Mouse (Mus musculus) stomach, postnatal 0 days (tissue): ENCODE results near the gene Dner. TPM values are rescaled to one million over a fixed set of nuclear protein-coding genes. Genes with fewer than 3 reads are reported as not detected.

Experiments used
- ATAC-seq: fragments of 200-750 bp; cut with Nextera tagmentation; 2 replicates; pipeline ENCODE4 v1.8.0; 2017; ENCODE audit not compliant: low FRiP score, low TSS enrichment
- DNase-seq: peaks from one replicate; pipeline ENCODE4 v3.0.0-alpha.2; 2016; ENCODE audit warnings: low spot score
- H3K27ac ChIP-seq: fragments of 300-500 bp; sonication (generic); replicated peaks from 2 replicates; pipeline ENCODE4 v1.5.1; 2014; ENCODE audit warnings: mild to moderate bottlenecking, control low read depth
- H3K27me3 ChIP-seq: fragments of 300-500 bp; sonication (generic); 2 replicates; pipeline ENCODE4 v1.6.1; 2014; ENCODE audit warnings: low read length; ENCODE audit not compliant: control insufficient read depth, insufficient read depth
- H3K36me3 ChIP-seq: fragments of 300-500 bp; sonication (generic); 2 replicates; pipeline ENCODE4 v1.6.1; 2014; ENCODE audit warnings: low read length, mixed read lengths; ENCODE audit not compliant: control insufficient read depth, insufficient read depth
- H3K4me1 ChIP-seq: fragments of 300-500 bp; sonication (generic); replicated peaks from 2 replicates; pipeline ENCODE4 v1.6.1; 2014; ENCODE audit warnings: antibody characterized with exemption; ENCODE audit not compliant: control insufficient read depth, insufficient read depth
- H3K4me2 ChIP-seq: fragments of 300-500 bp; sonication (generic); replicated peaks from 2 replicates; pipeline ENCODE4 v1.6.1; 2014; ENCODE audit warnings: low read depth, mild to moderate bottlenecking, control low read depth, moderate library complexity
- H3K4me3 ChIP-seq: fragments of 300-500 bp; sonication (generic); 2 replicates; pipeline ENCODE4 v1.5.1; 2014; ENCODE audit warnings: low read depth, low read length, control low read depth
- H3K9ac ChIP-seq: fragments of 300-500 bp; sonication (generic); 2 replicates; pipeline ENCODE4 v1.6.1; 2014; ENCODE audit warnings: mild to moderate bottlenecking, low read length, control low read depth, mixed read lengths
- H3K9me3 ChIP-seq: fragments of 300-500 bp; sonication (generic); 2 replicates; pipeline ENCODE4 v1.6.1; 2016; ENCODE audit warnings: low read length; ENCODE audit not compliant: control insufficient read depth
- CTCF ChIP-seq: IDR thresholded peaks from 2 replicates; pipeline ENCODE4 v1.5.1; 2016; ENCODE audit warnings: antibody characterized with exemption, low read depth, mild to moderate bottlenecking, moderate library complexity
- EP300 ChIP-seq: optimal IDR thresholded peaks from 2 replicates; pipeline ENCODE3; 2016; ENCODE audit warnings: antibody characterized with exemption
- WGBS: fragments of 180-500 bp; shearing (Covaris S2); extraction: QIAGEN DNeasy Blood & Tissue Kit; methylation state at CpG from one replicate; pipeline ENCODE4 v1.1.7; 2014; 5-methylcytosine and 5-hydroxymethylcytosine counted together
- polyA plus RNA-seq: library from polyadenylated mRNA; unstranded; fragments of >200 nt; fragmentation: Nextera tagmentation; extraction: Ambion mirVana; gene quantifications from 2 replicates; pipeline ENCODE4 v1.2.1, GENCODE M21; 2015

Dner gene
- polyA plus RNA-seq, 1 experiment from 2014 or later = 2.9 TPM

DNA sequence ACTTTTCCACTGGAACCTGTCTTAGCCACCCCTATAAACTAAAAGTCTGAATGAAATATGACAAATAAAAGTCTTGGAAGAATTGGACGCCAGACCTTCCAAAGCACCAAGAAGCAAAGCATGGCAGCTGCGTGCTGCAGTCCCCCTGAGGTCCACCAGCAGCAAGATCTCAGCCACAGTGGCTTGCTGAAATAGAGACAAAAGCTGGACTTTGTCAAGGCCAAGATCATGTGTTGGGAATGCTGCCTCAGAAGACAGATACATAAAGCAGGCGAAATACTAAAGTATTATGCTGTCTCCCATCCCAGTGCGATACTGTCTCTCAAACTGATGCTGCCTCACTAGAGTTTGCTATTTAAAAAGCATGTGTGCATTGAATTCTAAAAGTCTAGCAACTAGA, 296.9 kb downstream of the Dner start:
- H3K27ac ChIP-seq = no peak overlapping the region
- WGBS = 68% methylated on average over 4 of the region's 4 CpGs
- no peaks in the 10 kb centered on the region for H3K27me3 ChIP-seq
- no peaks in the 10 kb centered on the region for H3K9me3 ChIP-seq
- no peak overlapping the region for H3K9ac ChIP-seq
- no peaks in the 10 kb centered on the region for H3K36me3 ChIP-seq
- DNase-seq = no peak
- TF ChIP-seq CTCF (no peak), EP300 (no peak)
- no peak overlapping the region for H3K4me2 ChIP-seq
- no peak for ATAC-seq
- no peaks in the 10 kb centered on the region for H3K4me1 ChIP-seq
- no peak overlapping the region for H3K4me3 ChIP-seq

DNA sequence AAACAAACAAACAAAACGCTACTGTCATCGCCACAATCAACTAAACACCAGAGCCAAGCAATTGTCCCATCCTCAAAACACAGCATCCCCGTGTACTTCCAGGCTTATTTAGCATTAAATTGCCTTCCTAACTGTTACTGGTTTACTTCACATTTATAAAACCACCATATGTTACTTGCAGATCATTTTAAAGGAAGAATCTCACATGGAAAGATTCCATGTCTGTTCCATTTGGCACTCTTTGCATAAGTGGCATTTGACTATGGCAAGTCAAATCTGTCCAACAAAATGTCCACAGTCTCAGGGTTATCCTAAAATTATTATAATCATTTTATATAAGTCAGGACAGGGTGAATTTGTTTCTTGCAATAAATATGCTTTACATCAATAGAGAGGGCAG, 299.2 kb downstream of the Dner start:
- Histone ChIP-seq H3K4me2 (no peak overlapping the region), H3K36me3 (no peaks in the 10 kb centered on the region), H3K4me3 (no peak overlapping the region), H3K27me3 (no peaks in the 10 kb centered on the region), H3K4me1 (no peaks in the 10 kb centered on the region), H3K27ac (no peak overlapping the region), H3K9ac (no peak overlapping the region), H3K9me3 (no peaks in the 10 kb centered on the region)
- ATAC-seq (no peak), DNase-seq (no peak)
- no peak for TF ChIP-seq CTCF
- no peak for TF ChIP-seq EP300
- WGBS = 68% methylated on average over 3 of the region's 3 CpGs

DNA sequence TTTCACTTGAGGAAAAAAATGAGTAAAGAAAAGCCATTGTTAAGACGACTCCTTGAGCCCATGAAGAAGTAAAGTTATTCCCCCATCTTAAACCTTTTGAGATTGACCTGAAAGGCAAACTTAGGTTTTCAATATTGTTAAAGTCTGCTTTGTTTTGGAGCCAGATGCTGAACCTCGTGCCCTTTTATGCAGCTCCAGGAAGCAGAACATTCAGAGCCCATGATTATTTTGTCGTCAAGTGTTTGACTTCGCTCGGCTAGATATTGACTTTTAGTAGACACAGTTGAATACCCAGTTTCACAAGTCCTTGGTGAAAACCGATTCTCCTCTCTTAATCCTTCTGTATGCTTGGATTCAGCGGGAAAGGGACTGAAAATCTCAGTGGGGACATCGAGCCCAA, 300.1 kb downstream of the Dner start:
- 55% methylated on average over 8 of the region's 8 CpGs for WGBS
- Histone ChIP-seq H3K36me3 (no peaks in the 10 kb centered on the region), H3K9ac (no peak overlapping the region), H3K4me3 (no peak overlapping the region), H3K27ac (no peak overlapping the region), H3K27me3 (no peaks in the 10 kb centered on the region), H3K9me3 (no peaks in the 10 kb centered on the region), H3K4me1 (no peaks in the 10 kb centered on the region), H3K4me2 (no peak overlapping the region)
- ATAC-seq = no peak
- DNase-seq = no peak
- TF ChIP-seq CTCF (no peak), EP300 (no peak)

DNA sequence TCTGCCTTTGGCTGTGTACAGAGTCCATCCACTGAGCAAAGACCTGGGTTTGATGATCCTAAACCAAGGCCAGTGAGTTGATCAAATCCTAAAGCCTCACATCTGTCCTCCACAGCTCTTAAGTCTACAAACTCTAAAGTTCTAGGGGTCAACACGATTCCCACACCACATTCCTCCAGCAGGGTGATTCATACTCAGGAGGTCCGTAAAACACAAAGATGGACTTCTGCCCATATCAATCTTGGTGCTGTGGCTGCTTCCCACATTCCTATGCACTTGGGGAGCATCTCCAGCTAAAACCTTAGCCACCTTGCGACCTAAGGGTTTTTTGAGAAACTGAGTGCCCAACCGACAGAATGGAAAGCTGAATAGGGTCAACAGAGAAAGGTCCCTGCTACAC, 305.1 kb downstream of the Dner start:
- DNase-seq (no peak), ATAC-seq (no peak)
- Histone ChIP-seq H3K4me2 (no peak overlapping the region), H3K27ac (no peak overlapping the region), H3K36me3 (no peaks in the 10 kb centered on the region), H3K9ac (no peak overlapping the region), H3K9me3 (no peaks in the 10 kb centered on the region), H3K4me3 (no peak overlapping the region), H3K27me3 (no peaks in the 10 kb centered on the region), H3K4me1 (no peaks in the 10 kb centered on the region)
- TF ChIP-seq CTCF (no peak), EP300 (no peak)
- 81% methylated on average over 4 of the region's 4 CpGs for WGBS

DNA sequence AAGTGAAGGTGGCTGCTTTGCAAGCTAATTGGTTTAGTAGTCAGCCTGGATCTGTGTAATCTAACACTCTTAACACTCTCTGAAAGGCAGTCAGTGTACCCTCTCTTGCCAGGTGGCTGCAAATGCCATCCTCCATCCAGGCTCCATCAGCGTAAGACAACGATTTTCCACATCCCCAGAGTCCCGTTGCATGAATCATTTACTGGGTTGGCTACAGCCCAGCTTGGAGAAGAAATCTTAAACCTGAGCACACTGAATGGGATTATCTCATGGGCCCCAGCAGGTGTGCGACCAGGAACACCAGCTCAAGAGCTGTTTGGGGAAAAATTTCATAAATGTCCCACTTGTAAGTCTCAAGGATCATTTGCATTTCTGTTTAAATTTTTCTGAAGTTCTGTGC, 308.4 kb downstream of the Dner start:
- Histone ChIP-seq H3K4me2 (no peak overlapping the region), H3K27me3 (no peaks in the 10 kb centered on the region), H3K36me3 (no peaks in the 10 kb centered on the region), H3K9me3 (no peaks in the 10 kb centered on the region), H3K27ac (no peak overlapping the region), H3K4me1 (no peaks in the 10 kb centered on the region), H3K4me3 (no peak overlapping the region), H3K9ac (no peak overlapping the region)
- DNase-seq (no peak), ATAC-seq (no peak)
- TF ChIP-seq EP300 (no peak), CTCF (no peak)
- WGBS = 49% methylated on average over 4 of the region's 4 CpGs

DNA sequence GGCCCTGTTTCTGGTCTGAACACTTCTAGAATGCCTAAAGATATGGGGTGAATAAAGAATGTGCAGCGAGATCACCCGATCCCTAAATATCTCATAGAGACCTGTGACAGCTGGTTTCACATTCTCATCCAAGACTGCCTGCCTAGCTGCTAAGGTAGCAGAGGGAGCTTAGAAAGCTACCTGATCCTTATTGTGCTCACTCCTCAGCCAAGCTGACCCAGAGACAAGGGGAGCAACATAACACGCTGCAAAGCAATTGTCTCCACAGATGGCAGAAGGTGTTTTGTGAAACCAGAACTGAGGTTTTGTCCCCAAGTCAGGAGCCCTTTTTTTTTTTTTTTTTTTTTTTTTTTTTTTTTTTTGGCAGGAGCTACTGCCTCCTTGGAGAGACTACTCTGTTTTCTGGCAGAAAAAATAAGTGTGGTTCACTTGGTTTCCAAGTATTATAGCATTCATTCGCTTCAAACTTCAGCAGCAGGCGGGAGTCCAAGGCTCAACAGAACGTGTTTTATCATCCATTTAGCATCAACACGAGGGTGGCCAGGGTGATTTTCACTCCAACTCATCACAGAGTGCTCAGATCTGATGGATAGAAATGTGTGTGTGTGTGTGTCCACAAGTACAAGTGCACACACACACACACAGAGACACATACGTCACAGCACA, 309.4 kb downstream of the Dner start:
- no peak overlapping the region for H3K27ac ChIP-seq
- no peak for TF ChIP-seq CTCF
- no peak for TF ChIP-seq EP300

More for the DNA sequence above, 309.4 kb downstream of the Dner start:
- Histone ChIP-seq H3K4me1 (no peaks in the 10 kb centered on the region), H3K27me3 (no peaks in the 10 kb centered on the region), H3K4me3 (no peak overlapping the region), H3K9me3 (no peaks in the 10 kb centered on the region), H3K4me2 (no peak overlapping the region), H3K36me3 (no peaks in the 10 kb centered on the region), H3K9ac (no peak overlapping the region)
- 70% methylated on average over 8 of the region's 8 CpGs for WGBS
- DNase-seq (no peak), ATAC-seq (no peak)
